14 mouse cellular contexts compared by ENCODE assay signal in the genomic region with DNA sequence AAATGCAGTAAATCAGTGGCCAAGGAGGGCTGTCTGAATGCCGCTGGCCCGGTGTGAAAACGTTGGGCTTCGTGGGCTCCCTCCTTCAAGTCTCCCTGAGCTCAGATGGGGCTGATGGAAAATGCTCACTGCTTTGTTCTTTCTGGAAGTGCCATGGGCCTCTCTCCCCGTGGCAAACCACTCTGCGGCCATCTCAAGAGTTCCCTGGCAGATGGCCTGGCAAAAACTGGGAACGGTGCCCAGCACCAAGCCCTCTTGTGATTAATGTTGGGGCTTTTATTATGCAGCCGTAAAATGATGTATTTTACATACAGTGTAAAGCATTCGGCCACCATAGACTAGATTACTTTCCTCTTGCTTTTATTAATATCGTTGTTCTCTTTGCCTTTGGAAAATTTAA.
A peak's percentile ranks its signal among the peaks of the same experiment; 100 is the strongest.
DNase-seq lines count a peak whose midpoint lies in the region; ATAC-seq lines count a peak whose summit lies in the region.
"Had no signal": no experiment of that assay in that cellular context is flagged by ENCODE, and none has a peak within 500 bp of the region (broad histone marks: within the 10 kb centered on the region; RNA-seq: fewer than 3 reads in every experiment).

No protein-coding gene starts in this region.

- no peak overlapping the region for H3K4me3 ChIP-seq in hindbrain, embryonic 12.5 days
- no peak overlapping the region for H3K4me3 ChIP-seq in hindbrain, embryonic 10.5 days
- no peak overlapping the region for H3K4me3 ChIP-seq in hindbrain, embryonic 15.5 days
- H3K4me3 ChIP-seq: embryonic facial prominence, embryonic 13.5 days; limb, embryonic 13.5 days had no signal

- 0 out of 2 replicates have a peak overlapping the region, but pooled peaks have one; percentile 13 for H3K27ac ChIP-seq in hindbrain, embryonic 12.5 days
- H3K27ac ChIP-seq in hindbrain, embryonic 10.5 days, result no peak overlapping the region
- peak overlapping the region; percentile 75 for H3K27ac ChIP-seq in hindbrain, embryonic 15.5 days (replicated peaks)
- H3K27ac ChIP-seq: embryonic facial prominence, embryonic 13.5 days; limb, embryonic 13.5 days; stomach, postnatal 0 days had no signal

- H3K4me1 ChIP-seq in hindbrain, embryonic 12.5 days, result no peaks in the 10 kb centered on the region
- H3K4me1 ChIP-seq in hindbrain, embryonic 10.5 days (replicated peaks), result no peaks in the 10 kb centered on the region
- peaks cover 14% of the 10 kb centered on the region for H3K4me1 ChIP-seq in hindbrain, embryonic 15.5 days (replicated peaks)
- H3K4me1 ChIP-seq: embryonic facial prominence, embryonic 13.5 days had no signal

- DNase-seq in hindbrain, embryonic 10.5 days (ENCODE audit: low spot score), result no peak
- peak; percentile 59 to 76 for DNase-seq in adrenal gland, adult (ENCODE audit: inconsistent age in 2 of 2, low spot score in 1 of 2)
- peak; percentile 79 to 82 for DNase-seq in cerebellum, adult 18-20 months
- no peak for DNase-seq in frontal cortex, postnatal 14 days (ENCODE audit: low spot score in 2 of 2)
- no peak for DNase-seq in embryo, embryonic 9.5 days (ENCODE audit: extremely low spot score)
- DNase-seq in gastrocnemius, postnatal 25 days, result no peak
- DNase-seq: kidney, adult 9 months; retina, postnatal 1 day had no signal

- 67% methylated on average over 10 of the region's 10 CpGs for WGBS in hindbrain, embryonic 12.5 days
- 89% methylated on average over 10 of the region's 10 CpGs for WGBS in hindbrain, embryonic 10.5 days
- 40% methylated on average over 10 of the region's 10 CpGs for WGBS in hindbrain, embryonic 15.5 days

- H3K4me2 ChIP-seq in hindbrain, embryonic 12.5 days (replicated peaks), result no peak overlapping the region
- H3K4me2 ChIP-seq in hindbrain, embryonic 15.5 days, result no peak overlapping the region
- H3K4me2 ChIP-seq: embryonic facial prominence, embryonic 13.5 days; limb, embryonic 13.5 days had no signal

- no peaks in the 10 kb centered on the region for H3K27me3 ChIP-seq in hindbrain, embryonic 12.5 days
- no peaks in the 10 kb centered on the region for H3K27me3 ChIP-seq in hindbrain, embryonic 10.5 days (ENCODE audit: insufficient read depth, poor library complexity, severe bottlenecking)
- no peaks in the 10 kb centered on the region for H3K27me3 ChIP-seq in hindbrain, embryonic 15.5 days
- H3K27me3 ChIP-seq: embryonic facial prominence, embryonic 13.5 days; limb, embryonic 13.5 days had no signal

- H3K9me3 ChIP-seq in hindbrain, embryonic 12.5 days (replicated peaks), result 0 out of 2 replicates have a peak, but pooled peaks cover 6% of the 10 kb centered on the region
- H3K9me3 ChIP-seq in hindbrain, embryonic 10.5 days, result peaks cover 5% of the 10 kb centered on the region; the same call in 1 of the 2 replicates
- no peaks in the 10 kb centered on the region for H3K9me3 ChIP-seq in hindbrain, embryonic 15.5 days
- H3K9me3 ChIP-seq: embryonic facial prominence, embryonic 13.5 days had no signal

- H3K9ac ChIP-seq in hindbrain, embryonic 12.5 days, result no peak overlapping the region
- H3K9ac ChIP-seq in hindbrain, embryonic 15.5 days, result no peak overlapping the region
- H3K9ac ChIP-seq: embryonic facial prominence, embryonic 13.5 days; limb, embryonic 13.5 days had no signal

- no peak for ATAC-seq in hindbrain, embryonic 12.5 days (ENCODE audit: low FRiP score)
- peak; percentile 63; the same call in 1 of the 2 replicates for ATAC-seq in hindbrain, embryonic 15.5 days (ENCODE audit: low FRiP score, low read depth)
- ATAC-seq: CD4-positive, CD25-positive, alpha-beta regulatory T cell, adult 4 months had no signal

- H3K36me3 ChIP-seq in hindbrain, embryonic 12.5 days, result no peaks in the 10 kb centered on the region
- no peaks in the 10 kb centered on the region for H3K36me3 ChIP-seq in hindbrain, embryonic 10.5 days
- H3K36me3 ChIP-seq in hindbrain, embryonic 15.5 days, result no peaks in the 10 kb centered on the region
- H3K36me3 ChIP-seq: embryonic facial prominence, embryonic 13.5 days; limb, embryonic 13.5 days had no signal

Comparison
In these comparisons a context has a peak if more than half of its experiments do, and no peak if none do; other contexts are left out.
1. DNase-seq: peak in adrenal gland, adult (2 of 2) and cerebellum, adult 18-20 months (2 of 2); none in hindbrain, embryonic 10.5 days (single experiment), frontal cortex, postnatal 14 days (0 of 2), embryo, embryonic 9.5 days (single experiment) and gastrocnemius, postnatal 25 days (single experiment).